Mouse (Mus musculus) brain, embryonic 14.5 days (tissue): ENCODE data around the gene Ccn1.

Experiments used
- CTCF ChIP-seq: fragments of 200-500 bp; IDR thresholded peaks from 2 replicates; pipeline ENCODE4 v1.5.1; 2012; ENCODE audit warnings: inconsistent platforms, mild to moderate bottlenecking, moderate library complexity, borderline replicate concordance; ENCODE audit not compliant: insufficient read depth, insufficient read length; ENCODE audit errors: extremely low read depth
- POLR2A ChIP-seq: fragments of 200-500 bp; IDR thresholded peaks from 2 replicates; pipeline ENCODE4 v1.6.1; 2012; ENCODE audit warnings: mild to moderate bottlenecking, inconsistent platforms, borderline replicate concordance; ENCODE audit not compliant: poor library complexity, insufficient read depth, insufficient read length, severe bottlenecking; ENCODE audit errors: extremely low read depth

GRCm38 (mm10) chr3:145634002-145634710 lies 15.6 kb downstream of the Ccn1 start:
- TF ChIP-seq POLR2A (no peak), CTCF (no peak)
